Mouse (Mus musculus) neural tube, embryonic 11.5 days (tissue): ENCODE measurements around the gene Ankrd12. TPM values are rescaled to one million over a fixed set of nuclear protein-coding genes. Genes with fewer than 3 reads are reported as not detected.
"Not testable (repeated sequence)": the region's sequence is repeated elsewhere in the genome, so short reads cannot be mapped to it uniquely, and the experiment has no call there.

Source experiments
- ATAC-seq: fragments of 200-750 bp; cut with Nextera tagmentation; 2 replicates; pipeline ENCODE4 v1.8.0; 2017; ENCODE audit warnings: moderate number of reproducible peaks, mild to moderate bottlenecking, moderate TSS enrichment, moderate library complexity; ENCODE audit not compliant: insufficient read depth, low FRiP score, low TSS enrichment
- DNase-seq: peaks from one replicate; pipeline ENCODE4 v3.0.0-alpha.2; 2015; ENCODE audit warnings: low spot score
- H3K27ac ChIP-seq: fragments of 300-500 bp; sonication (generic); 2 replicates; pipeline ENCODE4 v1.5.1; 2014; ENCODE audit warnings: low read depth, mild to moderate bottlenecking, low read length
- H3K27me3 ChIP-seq: fragments of 300-500 bp; sonication (generic); 2 replicates; pipeline ENCODE4 v1.6.1; 2014; ENCODE audit warnings: mild to moderate bottlenecking, low read length, mixed read lengths; ENCODE audit not compliant: control insufficient read depth, insufficient read depth
- H3K36me3 ChIP-seq: fragments of 300-500 bp; sonication (generic); 2 replicates; pipeline ENCODE4 v1.6.1; 2014; ENCODE audit warnings: mild to moderate bottlenecking, low read length, moderate library complexity, mixed read lengths; ENCODE audit not compliant: control insufficient read depth, insufficient read depth
- H3K4me1 ChIP-seq: fragments of 300-500 bp; sonication (generic); 2 replicates; pipeline ENCODE4 v1.6.1; 2014; ENCODE audit warnings: low read length, mixed read lengths; ENCODE audit not compliant: control insufficient read depth, insufficient read depth
- H3K4me2 ChIP-seq: fragments of 300-500 bp; sonication (generic); 2 replicates; pipeline ENCODE4 v1.6.1; 2014; ENCODE audit warnings: low read depth, mild to moderate bottlenecking, moderate library complexity
- H3K4me3 ChIP-seq: fragments of 300-500 bp; sonication (generic); 2 replicates; pipeline ENCODE4 v1.5.1; 2014; ENCODE audit warnings: low read depth, low read length
- H3K9ac ChIP-seq: fragments of 300-500 bp; sonication (generic); 2 replicates; pipeline ENCODE4 v1.6.1; 2014; ENCODE audit warnings: mild to moderate bottlenecking, low read length
- H3K9me3 ChIP-seq: fragments of 300-500 bp; sonication (generic); 2 replicates; pipeline ENCODE4 v1.6.1; 2016; ENCODE audit warnings: low read length; ENCODE audit not compliant: control insufficient read depth
- WGBS: fragments of 180-500 bp; shearing (Covaris S2); extraction: QIAGEN DNeasy Blood & Tissue Kit; methylation state at CpG from one replicate; pipeline ENCODE4 v1.1.7; 2014; 5-methylcytosine and 5-hydroxymethylcytosine counted together
- polyA plus RNA-seq: library from polyadenylated mRNA; unstranded; fragments of >200 nt; fragmentation: Nextera tagmentation; extraction: Ambion mirVana; gene quantifications from 2 replicates; pipeline ENCODE4 v1.2.1, GENCODE M21; 2014

The Ankrd12 gene
- polyA plus RNA-seq, 1 experiment from 2014 or later = 33.2 TPM

DNA sequence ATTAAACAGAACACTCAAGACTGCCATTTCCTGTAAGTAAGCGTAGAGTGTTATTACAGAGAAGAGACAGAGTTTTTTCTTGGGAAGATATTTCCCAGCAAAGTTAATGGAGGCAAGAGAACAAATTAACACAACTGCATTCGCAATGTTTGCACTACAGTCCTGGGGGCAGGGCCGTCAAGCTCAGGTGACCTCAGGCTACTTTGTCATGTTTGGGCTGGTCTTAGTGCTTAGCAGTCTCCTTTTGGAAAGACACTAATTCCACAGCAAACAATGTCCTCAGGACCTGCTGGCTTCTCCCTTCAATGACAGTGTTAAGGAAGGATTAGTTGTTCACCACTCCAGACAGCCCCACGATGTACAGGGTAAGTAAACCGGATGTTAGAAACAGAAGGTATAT is 35.9 kb downstream of the Ankrd12 start:
- Histone ChIP-seq H3K4me3 (no peak overlapping the region), H3K36me3 (no peaks in the 10 kb centered on the region)
- no peak for DNase-seq

DNA sequence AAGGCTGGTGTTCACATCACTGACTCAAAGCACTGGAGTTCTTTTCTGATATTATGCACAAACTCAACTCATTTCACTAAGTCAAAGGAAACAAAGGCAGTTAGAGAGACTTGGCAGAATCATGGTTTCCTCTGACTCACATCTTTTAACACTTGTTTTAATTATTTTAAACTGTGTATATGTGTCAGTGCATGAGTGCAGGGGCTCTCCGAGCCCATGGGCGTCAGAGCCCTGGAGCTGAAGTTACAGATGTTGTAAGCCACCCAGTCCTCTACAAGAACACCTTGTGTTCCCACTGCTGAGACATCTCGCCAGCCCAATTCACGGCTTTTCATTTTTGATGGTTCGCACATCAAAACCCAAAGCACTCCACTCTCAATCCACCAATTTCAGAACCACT is 43.6 kb downstream of the Ankrd12 start:
- no peak overlapping the region for H3K9ac ChIP-seq
- 93% methylated on average over 5 of the region's 5 CpGs for WGBS
- H3K36me3 ChIP-seq = no peaks in the 10 kb centered on the region
- no peak for DNase-seq
- no peaks in the 10 kb centered on the region for H3K4me1 ChIP-seq
- ATAC-seq = no peak
- no peak overlapping the region for H3K4me2 ChIP-seq
- H3K4me3 ChIP-seq = no peak overlapping the region
- no peaks in the 10 kb centered on the region for H3K9me3 ChIP-seq
- no peaks in the 10 kb centered on the region for H3K27me3 ChIP-seq
- H3K27ac ChIP-seq = no peak overlapping the region

More for the DNA sequence above, 35.9 kb downstream of the Ankrd12 start:
- H3K9ac ChIP-seq = no peak overlapping the region
- H3K4me2 ChIP-seq = no peak overlapping the region
- no peaks in the 10 kb centered on the region for H3K27me3 ChIP-seq
- no peak for ATAC-seq
- no peaks in the 10 kb centered on the region for H3K4me1 ChIP-seq
- 93% methylated on average over 5 of the region's 5 CpGs for WGBS
- no peaks in the 10 kb centered on the region for H3K9me3 ChIP-seq
- H3K27ac ChIP-seq = no peak overlapping the region

DNA sequence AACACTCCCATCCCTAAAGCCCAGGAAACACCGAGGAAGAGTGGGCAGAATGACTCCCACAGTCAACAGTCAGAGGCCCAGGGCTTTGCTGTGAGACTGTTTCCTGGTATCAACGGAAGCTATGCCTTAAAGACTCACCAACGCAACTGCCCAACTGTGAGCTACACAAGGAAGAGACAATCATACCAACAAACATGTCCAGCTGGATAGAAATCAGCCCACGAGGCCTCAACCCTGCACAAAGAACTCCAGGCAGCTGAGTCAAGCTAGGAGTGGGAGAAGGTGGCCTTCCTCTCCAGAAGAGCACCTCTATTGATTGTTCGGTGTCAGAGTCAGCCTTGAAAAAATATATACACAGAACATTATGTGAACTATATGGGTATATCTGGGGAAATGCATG is 44.9 kb downstream of the Ankrd12 start:
- Histone ChIP-seq H3K27me3 (no peaks in the 10 kb centered on the region), H3K4me3 (no peak overlapping the region), H3K27ac (no peak overlapping the region), H3K4me2 (no peak overlapping the region), H3K4me1 (no peaks in the 10 kb centered on the region), H3K9me3 (no peaks in the 10 kb centered on the region), H3K36me3 (peaks cover under 1% of the 10 kb centered on the region; the same call in 1 of the 2 replicates), H3K9ac (no peak overlapping the region)
- ATAC-seq (no peak), DNase-seq (no peak)
- WGBS = 90% methylated on average over 5 of the region's 5 CpGs

DNA sequence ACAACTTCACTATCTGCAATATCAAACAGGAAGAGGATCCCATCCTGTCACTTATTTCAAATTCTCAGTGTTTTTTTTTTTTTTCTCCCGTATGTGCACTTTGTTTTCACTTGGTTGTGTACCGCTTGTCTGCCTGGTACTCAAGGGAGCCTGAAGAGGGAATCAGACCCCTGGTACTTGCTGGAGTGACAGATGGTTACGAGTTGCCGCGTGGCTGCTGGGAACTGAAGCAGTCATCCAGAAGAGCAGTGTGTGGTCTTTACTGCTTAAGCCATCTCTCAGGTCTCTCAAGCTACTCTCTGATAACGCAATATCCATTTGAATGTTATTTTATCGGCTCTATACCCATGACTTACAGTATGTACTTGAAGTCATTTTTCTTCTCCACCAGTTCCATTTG is 52.7 kb downstream of the Ankrd12 start:
- Histone ChIP-seq H3K4me2 (no peak overlapping the region), H3K4me1 (no peaks in the 10 kb centered on the region), H3K9me3 (no peaks in the 10 kb centered on the region), H3K27ac (no peak overlapping the region), H3K9ac (no peak overlapping the region), H3K27me3 (no peaks in the 10 kb centered on the region), H3K36me3 (peaks cover 2% of the 10 kb centered on the region; the same call in 1 of the 2 replicates), H3K4me3 (no peak overlapping the region)
- no peak for ATAC-seq
- DNase-seq = no peak
- WGBS = 91% methylated on average over 7 of the region's 7 CpGs

DNA sequence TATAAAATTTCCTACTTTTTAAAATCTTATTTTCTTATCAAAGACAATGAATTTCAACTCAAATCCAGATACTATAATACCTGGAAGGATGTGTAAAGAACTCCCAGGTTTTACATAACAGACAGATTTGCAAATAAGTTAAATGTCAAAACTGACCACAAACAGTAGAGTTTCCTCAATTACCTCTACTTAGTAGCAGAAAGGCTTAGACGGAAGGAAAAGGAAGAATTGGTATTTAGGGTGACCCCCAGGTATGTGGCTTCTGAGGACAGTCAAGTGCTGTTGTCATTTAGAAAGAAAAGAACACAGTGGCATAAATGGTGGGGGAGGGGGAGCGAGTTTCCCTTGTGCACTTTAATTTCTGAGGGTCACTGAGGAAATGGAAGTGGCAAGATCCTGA is 65.1 kb downstream of the Ankrd12 start:
- Histone ChIP-seq H3K27me3 (no peaks in the 10 kb centered on the region), H3K4me3 (no peak overlapping the region), H3K9ac (no peak overlapping the region), H3K9me3 (no peaks in the 10 kb centered on the region), H3K4me2 (no peak overlapping the region), H3K27ac (no peak overlapping the region), H3K4me1 (no peaks in the 10 kb centered on the region), H3K36me3 (no peaks in the 10 kb centered on the region)
- 79% methylated on average over 2 of the region's 2 CpGs for WGBS
- DNase-seq (no peak), ATAC-seq (no peak)

DNA sequence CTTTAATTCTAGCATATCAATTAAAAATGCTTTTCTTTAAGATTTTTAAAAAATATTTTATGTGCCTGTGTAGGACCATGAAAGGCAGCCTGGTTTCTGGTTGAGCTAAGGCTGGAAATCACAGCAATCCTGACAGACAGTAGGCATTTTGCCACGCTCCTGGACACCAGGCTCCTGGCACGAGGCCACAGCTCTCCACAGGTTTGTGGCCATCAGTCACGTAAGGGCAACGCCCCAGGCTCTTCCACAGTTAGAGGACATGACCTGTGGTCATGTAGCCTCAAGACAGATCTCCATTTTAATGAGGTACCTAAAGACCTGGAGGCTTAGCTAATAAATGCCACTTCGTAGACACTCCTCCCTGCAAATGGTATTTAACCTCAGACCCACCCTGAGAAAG is 69.0 kb downstream of the Ankrd12 start:
- DNase-seq = no peak
- no peak for ATAC-seq
- Histone ChIP-seq H3K4me2 (no peak overlapping the region), H3K4me3 (no peak overlapping the region), H3K9me3 (no peaks in the 10 kb centered on the region), H3K36me3 (no peaks in the 10 kb centered on the region), H3K9ac (no peak overlapping the region), H3K27me3 (no peaks in the 10 kb centered on the region), H3K4me1 (no peaks in the 10 kb centered on the region), H3K27ac (no peak overlapping the region)
- 79% methylated on average over 5 of the region's 5 CpGs for WGBS

DNA sequence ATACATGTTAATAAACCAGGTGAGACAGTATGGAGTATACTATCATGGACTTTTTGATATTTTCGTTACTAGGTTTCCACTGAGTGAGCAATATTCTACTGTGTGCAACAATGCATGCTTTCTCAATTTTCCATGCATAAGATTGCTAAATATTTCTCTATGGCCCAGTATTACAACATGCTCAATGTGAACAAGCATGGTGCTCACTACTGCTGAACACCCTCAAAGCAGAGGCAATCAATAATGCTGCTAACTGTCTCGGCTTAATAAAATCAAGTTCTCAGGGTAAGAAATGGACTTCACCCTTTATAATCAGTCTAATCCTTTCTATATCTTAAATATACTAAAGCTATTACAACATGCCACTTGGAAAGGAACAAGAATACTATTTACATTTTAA is 69.4 kb downstream of the Ankrd12 start:
- no peaks in the 10 kb centered on the region for H3K27me3 ChIP-seq
- DNase-seq (no peak), ATAC-seq (no peak)
- WGBS = 87% methylated on average over 2 of the region's 2 CpGs
- H3K4me1 ChIP-seq = no peaks in the 10 kb centered on the region
- no peak overlapping the region for H3K4me3 ChIP-seq
- no peaks in the 10 kb centered on the region for H3K36me3 ChIP-seq
- no peak overlapping the region for H3K27ac ChIP-seq
- no peak overlapping the region for H3K9ac ChIP-seq
- H3K4me2 ChIP-seq = no peak overlapping the region
- H3K9me3 ChIP-seq = no peaks in the 10 kb centered on the region

DNA sequence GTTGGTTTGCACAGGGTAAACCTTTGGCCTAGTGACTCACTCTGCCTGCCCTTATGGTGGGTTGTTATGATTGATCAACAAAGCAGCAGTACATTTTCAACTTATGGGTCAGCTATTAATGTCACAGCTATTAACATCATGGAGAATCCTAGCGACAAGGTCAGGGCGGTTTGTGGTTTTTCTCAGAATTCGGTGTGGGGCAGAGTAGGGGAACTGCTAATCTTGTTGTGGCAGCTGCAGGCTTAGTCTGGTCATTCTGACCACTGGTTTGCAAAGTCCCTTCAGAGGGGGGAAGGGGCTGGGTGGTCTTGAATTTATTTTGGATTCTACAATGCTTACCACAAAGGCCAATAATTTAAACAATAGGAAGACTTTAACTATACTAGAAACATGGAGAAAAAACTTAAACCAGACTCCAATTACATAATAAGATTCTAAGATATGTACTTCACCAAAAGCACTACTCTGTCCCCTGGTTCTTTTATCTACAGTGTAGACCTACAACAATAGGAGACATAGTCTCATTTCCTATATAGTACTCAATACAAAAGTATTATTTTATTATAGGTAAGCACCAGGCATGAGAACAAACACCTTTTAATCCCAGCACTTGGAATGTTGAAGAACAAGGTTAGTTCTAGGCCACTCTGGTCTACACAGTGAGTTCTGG is 88.6 kb downstream of the Ankrd12 start:
- no peak for ATAC-seq

DNA sequence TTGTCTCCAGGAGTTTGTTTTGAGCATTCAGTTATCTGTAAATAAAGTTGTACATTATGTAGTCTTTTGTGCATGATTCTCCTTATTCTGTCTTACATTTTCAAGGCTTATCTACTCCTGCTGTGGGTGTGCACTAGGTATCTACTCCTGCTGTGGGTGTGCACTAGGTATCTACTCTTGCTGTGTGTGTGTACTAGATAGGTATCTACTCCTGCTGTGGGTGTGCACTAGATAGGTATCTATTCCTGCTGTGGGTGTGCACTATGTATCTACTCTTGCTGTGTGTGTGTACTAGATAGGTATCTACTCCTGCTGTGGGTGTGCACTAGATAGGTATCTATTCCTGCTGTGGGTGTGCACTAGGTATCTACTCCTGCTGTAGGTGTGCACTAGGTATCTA is 100.2 kb downstream of the Ankrd12 start:
- H3K9me3 ChIP-seq, ATAC-seq, H3K36me3 ChIP-seq, H3K4me2 ChIP-seq, H3K27ac ChIP-seq, H3K9ac ChIP-seq, H3K4me3 ChIP-seq, H3K4me1 ChIP-seq, DNase-seq, H3K27me3 ChIP-seq: not testable (repeated sequence)

More for the DNA sequence above, 88.6 kb downstream of the Ankrd12 start:
- no peak for DNase-seq
- no peak overlapping the region for H3K4me2 ChIP-seq
- H3K27ac ChIP-seq = no peak overlapping the region
- no peaks in the 10 kb centered on the region for H3K27me3 ChIP-seq
- no peaks in the 10 kb centered on the region for H3K9me3 ChIP-seq
- WGBS = 93% methylated on average over 3 of the region's 3 CpGs
- H3K9ac ChIP-seq = no peak overlapping the region
- H3K4me3 ChIP-seq = no peak overlapping the region
- no peaks in the 10 kb centered on the region for H3K4me1 ChIP-seq
- H3K36me3 ChIP-seq = no peaks in the 10 kb centered on the region
